Mouse (Mus musculus) cerebellum, adult 9-11 months (tissue): ENCODE results near the gene Trib2.

ENCODE experiments used
- DNase-seq: peaks from one replicate; pipeline ENCODE4 v3.0.0; 2022

The Trib2 gene

GRCm38 (mm10) chr12:15813133-15813818 lies 3.4 kb downstream of the Trib2 start:
- DNase-seq = no peak

GRCm38 (mm10) chr12:15812139-15812962 lies 4.4 kb downstream of the Trib2 start:
- DNase-seq = no peak

- no peak for DNase-seq
Observed at GRCm38 (mm10) chr12:15811682-15812081, 5.0 kb downstream of the Trib2 start.

GRCm38 (mm10) chr12:15810926-15811325 lies 5.8 kb downstream of the Trib2 start:
- no peak for DNase-seq

- no peak for DNase-seq
Observed at GRCm38 (mm10) chr12:15809657-15810056, 7.1 kb downstream of the Trib2 start.

- no peak for DNase-seq
Observed at GRCm38 (mm10) chr12:15809249-15809648, 7.5 kb downstream of the Trib2 start.

- no peak for DNase-seq
Observed at GRCm38 (mm10) chr12:15808186-15808800, 8.4 kb downstream of the Trib2 start.

GRCm38 (mm10) chr12:15804931-15805331 lies 11.8 kb downstream of the Trib2 start:
- no peak for DNase-seq

GRCm38 (mm10) chr12:15803936-15804438 lies 12.7 kb downstream of the Trib2 start:
- DNase-seq = no peak

- no peak for DNase-seq
Observed at GRCm38 (mm10) chr12:15801571-15801930, 15.2 kb downstream of the Trib2 start.

GRCm38 (mm10) chr12:15800914-15801570 lies 15.7 kb downstream of the Trib2 start:
- no peak for DNase-seq

- DNase-seq = no peak
Observed at GRCm38 (mm10) chr12:15800196-15800913, 16.4 kb downstream of the Trib2 start.

- no peak for DNase-seq
Observed at GRCm38 (mm10) chr12:15798019-15798418, 18.7 kb downstream of the Trib2 start.

- DNase-seq = no peak
Observed at GRCm38 (mm10) chr12:15795886-15796285, 20.8 kb downstream of the Trib2 start.

GRCm38 (mm10) chr12:15793336-15793735 lies 23.4 kb downstream of the Trib2 start:
- DNase-seq = no peak

GRCm38 (mm10) chr12:15790181-15790580 lies 26.5 kb downstream of the Trib2 start:
- DNase-seq = no peak

- no peak for DNase-seq
Observed at GRCm38 (mm10) chr12:15777047-15777446, 39.7 kb downstream of the Trib2 start.

- no peak for DNase-seq
Observed at GRCm38 (mm10) chr12:15771686-15772085, 45.0 kb downstream of the Trib2 start.

GRCm38 (mm10) chr12:15768536-15768935 lies 48.2 kb downstream of the Trib2 start:
- no peak for DNase-seq

- DNase-seq = peak; percentile 7
Observed at GRCm38 (mm10) chr12:15765996-15766395, 50.7 kb downstream of the Trib2 start.

- DNase-seq = no peak
Observed at GRCm38 (mm10) chr12:15765238-15765637, 51.5 kb downstream of the Trib2 start.

- DNase-seq = no peak
Observed at GRCm38 (mm10) chr12:15761453-15762116, 55.1 kb downstream of the Trib2 start.
